15 mouse cellular contexts compared by ENCODE assay signal in genomic region chr5:66756821-66757705, GRCm38 (mm10). TPM values are rescaled to one million over a fixed set of nuclear protein-coding genes. Genes with fewer than 3 reads are reported as not detected.
A peak's percentile ranks its signal among the peaks of the same experiment; 100 is the strongest.
DNase-seq lines count a peak whose midpoint lies in the region; ATAC-seq and TF ChIP-seq lines count a peak whose summit lies in the region.
"Had no signal": no experiment of that assay in that cellular context is flagged by ENCODE, and none has a peak within 500 bp of the region (broad histone marks: within the 10 kb centered on the region; RNA-seq: fewer than 3 reads in every experiment).

No protein-coding gene starts in this region.

- dilution Hi-C loops in CH12.LX (cut with MboI; ENCODE audit: extremely low pct_ligation_motif_present, extremely low pct_unique_long_range_greater_than_20kb, low sequenced_read_pairs), result no loop called here

- peak; percentile 88 for TF ChIP-seq EP300 in CH12.LX (IDR thresholded peaks at IDR 0.05; ENCODE audit: low read length)

- no peak overlapping the region for H3K27ac ChIP-seq in heart, embryonic 16.5 days (ENCODE audit: low read length)
- H3K27ac ChIP-seq in heart, embryonic 10.5 days, result no peak overlapping the region
- no peak overlapping the region for H3K27ac ChIP-seq in CH12.LX (ENCODE audit: insufficient read depth, low read depth)
- H3K27ac ChIP-seq in forebrain, embryonic 15.5 days (replicated peaks), result peak overlapping the region; percentile 59
- 0 out of 2 replicates have a peak overlapping the region, but pooled peaks have one; percentile 38 for H3K27ac ChIP-seq in midbrain, postnatal 0 days (ENCODE audit: low read depth, low read length)
- no peak overlapping the region for H3K27ac ChIP-seq in thymus, adult 2 months (ENCODE audit: control insufficient read depth, insufficient read depth, low read length)
- H3K27ac ChIP-seq: embryonic facial prominence, embryonic 15.5 days; lung, embryonic 15.5 days had no signal

- 60% methylated on average over 10 of the region's 10 CpGs for WGBS in heart, embryonic 16.5 days
- 73% methylated on average over 10 of the region's 10 CpGs for WGBS in heart, embryonic 10.5 days
- WGBS in forebrain, embryonic 15.5 days, result 69% methylated on average over 10 of the region's 10 CpGs
- 61% methylated on average over 10 of the region's 10 CpGs for WGBS in midbrain, postnatal 0 days
- WGBS in thymus, adult 2 months, result 73% methylated on average over 10 of the region's 10 CpGs

- peaks cover 8% of the 10 kb centered on the region for H3K4me1 ChIP-seq in heart, embryonic 16.5 days (ENCODE audit: control insufficient read depth, insufficient read depth, low read length)
- H3K4me1 ChIP-seq in heart, embryonic 10.5 days, result peaks cover 2% of the 10 kb centered on the region; the same call in 1 of the 2 replicates
- H3K4me1 ChIP-seq in CH12.LX (ENCODE audit: control insufficient read depth in 1 of 2, insufficient read depth in 2 of 2), result peaks cover 14 to 51% of the 10 kb centered on the region in 2 experiments
- peaks cover 16% of the 10 kb centered on the region for H3K4me1 ChIP-seq in forebrain, embryonic 15.5 days
- H3K4me1 ChIP-seq in midbrain, postnatal 0 days (ENCODE audit: insufficient read depth, low read length), result peaks cover 10% of the 10 kb centered on the region; the same call in 1 of the 2 replicates
- H3K4me1 ChIP-seq in thymus, adult 2 months (replicated peaks; ENCODE audit: control insufficient read depth, insufficient read depth, low read length), result no peaks in the 10 kb centered on the region
- H3K4me1 ChIP-seq: lung, embryonic 15.5 days had no signal

- in situ Hi-C loops in CH12.LX (cut with MboI; ENCODE audit: low pct_ligation_motif_present, low pct_unique_long_range_greater_than_20kb, low sequenced_read_pairs), result no loop called here

- H3K9ac ChIP-seq in heart, embryonic 16.5 days (ENCODE audit: low read length), result no peak overlapping the region
- no peak overlapping the region for H3K9ac ChIP-seq in CH12.LX (ENCODE audit: insufficient read depth, low read depth)
- H3K9ac ChIP-seq in forebrain, embryonic 15.5 days (replicated peaks), result no peak overlapping the region
- H3K9ac ChIP-seq in midbrain, postnatal 0 days (replicated peaks; ENCODE audit: low read length, poor library complexity, severe bottlenecking), result no peak overlapping the region
- H3K9ac ChIP-seq: embryonic facial prominence, embryonic 15.5 days; lung, embryonic 15.5 days had no signal

- peak; percentile 37; the same call in 1 of the 2 replicates for ATAC-seq in heart, embryonic 16.5 days (replicated peaks; ENCODE audit: extremely low read depth, insufficient read depth, low FRiP score)
- peak; percentile 69 for ATAC-seq in forebrain, embryonic 15.5 days (replicated peaks)
- ATAC-seq in midbrain, postnatal 0 days (ENCODE audit: low FRiP score), result peak; percentile 76; the same call in 1 of the 2 replicates
- ATAC-seq: inflammation-experienced regulatory T-cells, adult 6 months had no signal

- TF ChIP-seq POLR2A in CH12.LX (IDR thresholded peaks at IDR 0.05; ENCODE audit: low read depth, low read length), result no peak
- no peak for TF ChIP-seq POLR2A in thymus, adult 2 months (IDR thresholded peaks at IDR 0.05; ENCODE audit: control insufficient read depth, extremely low read depth, insufficient read depth, low read length, poor library complexity)

- peak; percentile 3 for TF ChIP-seq RAD21 in CH12.LX (IDR thresholded peaks at IDR 0.05; ENCODE audit: low read depth, low read length)

- no peak for DNase-seq in heart, embryonic 10.5 days (ENCODE audit: low spot score)
- DNase-seq in CH12.LX (ENCODE audit: extremely low read depth), result peak; percentile 94
- DNase-seq in midbrain, postnatal 0 days (ENCODE audit: low spot score), result peak; percentile 65
- DNase-seq in ovary, postnatal 10 days (ENCODE audit: low spot score), result no peak
- no peak for DNase-seq in thymus, adult 2 months
- no peak for DNase-seq in lung, postnatal 4 days
- DNase-seq: heart, adult 18-20 months; thymus, adult 18-20 months had no signal

- TF ChIP-seq CTCF in CH12.LX (conservative IDR thresholded peaks at IDR 0.05 in 1 of 2, IDR thresholded peaks at IDR 0.05 in 1 of 2; ENCODE audit: low read depth in 2 of 2, low read length in 2 of 2), result no peak
- no peak for TF ChIP-seq CTCF in midbrain, postnatal 0 days (IDR thresholded peaks at IDR 0.05)
- TF ChIP-seq CTCF in thymus, adult 2 months (IDR thresholded peaks at IDR 0.05; ENCODE audit: borderline replicate concordance, control insufficient read depth, extremely low read depth, insufficient read depth, low read length, poor library complexity), result no peak

- H3K79me2 ChIP-seq in CH12.LX (replicated peaks; ENCODE audit: control insufficient read depth, extremely low read depth, insufficient read depth, poor library complexity, severe bottlenecking), result no peaks in the 10 kb centered on the region

- H3K27me3 ChIP-seq in heart, embryonic 16.5 days (ENCODE audit: control insufficient read depth, insufficient read depth, low read length), result peaks cover 6% of the 10 kb centered on the region; the same call in 1 of the 2 replicates
- peaks cover 46% of the 10 kb centered on the region for H3K27me3 ChIP-seq in heart, embryonic 10.5 days (ENCODE audit: insufficient read depth, poor library complexity, severe bottlenecking)
- no peaks in the 10 kb centered on the region for H3K27me3 ChIP-seq in CH12.LX (replicated peaks)
- H3K27me3 ChIP-seq in forebrain, embryonic 15.5 days, result no peaks in the 10 kb centered on the region
- H3K27me3 ChIP-seq in midbrain, postnatal 0 days (ENCODE audit: insufficient read depth, low read length), result no peaks in the 10 kb centered on the region
- H3K27me3 ChIP-seq in thymus, adult 2 months (ENCODE audit: control insufficient read depth, insufficient read depth, low read length), result no peaks in the 10 kb centered on the region
- H3K27me3 ChIP-seq: embryonic facial prominence, embryonic 15.5 days; lung, embryonic 15.5 days had no signal

- no peaks in the 10 kb centered on the region for H3K36me3 ChIP-seq in heart, embryonic 16.5 days (ENCODE audit: control insufficient read depth, insufficient read depth)
- no peaks in the 10 kb centered on the region for H3K36me3 ChIP-seq in heart, embryonic 10.5 days
- no peaks in the 10 kb centered on the region for H3K36me3 ChIP-seq in CH12.LX (replicated peaks in 1 of 2; ENCODE audit: control insufficient read depth in 1 of 2, insufficient read depth in 1 of 2, low read length in 1 of 2)
- no peaks in the 10 kb centered on the region for H3K36me3 ChIP-seq in forebrain, embryonic 15.5 days
- H3K36me3 ChIP-seq in midbrain, postnatal 0 days (ENCODE audit: insufficient read depth, low read length), result no peaks in the 10 kb centered on the region
- no peaks in the 10 kb centered on the region for H3K36me3 ChIP-seq in thymus, adult 2 months (ENCODE audit: control insufficient read depth, insufficient read depth, low read length)
- H3K36me3 ChIP-seq: embryonic facial prominence, embryonic 15.5 days; lung, embryonic 15.5 days had no signal

- no peak overlapping the region for H3K4me3 ChIP-seq in heart, embryonic 16.5 days (ENCODE audit: low read length)
- H3K4me3 ChIP-seq in heart, embryonic 10.5 days, result no peak overlapping the region
- no peak overlapping the region for H3K4me3 ChIP-seq in CH12.LX (replicated peaks in 1 of 3; ENCODE audit: low read depth in 2 of 3, low read length in 2 of 3, poor library complexity in 1 of 3)
- H3K4me3 ChIP-seq in forebrain, embryonic 15.5 days, result no peak overlapping the region
- H3K4me3 ChIP-seq in midbrain, postnatal 0 days (ENCODE audit: low read depth, low read length), result no peak overlapping the region
- H3K4me3 ChIP-seq in thymus, adult 2 months (ENCODE audit: control insufficient read depth, insufficient read depth, low read length), result no peak overlapping the region
- H3K4me3 ChIP-seq: embryonic facial prominence, embryonic 15.5 days; left cerebral cortex, adult 2 months; lung, embryonic 15.5 days had no signal

- H3K9me3 ChIP-seq in heart, embryonic 16.5 days (replicated peaks; ENCODE audit: control insufficient read depth, low read length), result no peaks in the 10 kb centered on the region
- no peaks in the 10 kb centered on the region for H3K9me3 ChIP-seq in heart, embryonic 10.5 days
- no peaks in the 10 kb centered on the region for H3K9me3 ChIP-seq in CH12.LX (replicated peaks; ENCODE audit: low read length)
- no peaks in the 10 kb centered on the region for H3K9me3 ChIP-seq in forebrain, embryonic 15.5 days
- no peaks in the 10 kb centered on the region for H3K9me3 ChIP-seq in midbrain, postnatal 0 days (ENCODE audit: low read length)
- H3K9me3 ChIP-seq: embryonic facial prominence, embryonic 15.5 days; lung, embryonic 15.5 days had no signal

- no peak overlapping the region for H3K4me2 ChIP-seq in heart, embryonic 16.5 days (ENCODE audit: low read depth, low read length)
- 0 out of 2 replicates have a peak overlapping the region, but pooled peaks have one; percentile 16 for H3K4me2 ChIP-seq in CH12.LX (ENCODE audit: insufficient read depth, low read depth, poor library complexity, severe bottlenecking)
- H3K4me2 ChIP-seq in forebrain, embryonic 15.5 days (replicated peaks), result no peak overlapping the region
- H3K4me2 ChIP-seq in midbrain, postnatal 0 days (ENCODE audit: low read depth, low read length, poor library complexity, severe bottlenecking), result no peak overlapping the region
- H3K4me2 ChIP-seq: embryonic facial prominence, embryonic 15.5 days; lung, embryonic 15.5 days had no signal

TF ChIP-seq in CH12.LX, 34 proteins besides CTCF, POLR2A, EP300 and RAD21 (continues in another document):
- TF ChIP-seq E2F4 (IDR thresholded peaks at IDR 0.05; ENCODE audit: insufficient replicate concordance, low read depth, low read length), result no peak
- TF ChIP-seq ZC3H11A (IDR thresholded peaks at IDR 0.05; ENCODE audit: low read depth, low read length), result no peak
- TF ChIP-seq IRF4 (IDR thresholded peaks at IDR 0.05; ENCODE audit: low read depth, low read length), result peak; percentile 73
- peak; percentile 95 for TF ChIP-seq BHLHE40 (IDR thresholded peaks at IDR 0.05; ENCODE audit: low read depth, low read length)
- no peak for TF ChIP-seq ZKSCAN1 (IDR thresholded peaks at IDR 0.05; ENCODE audit: borderline replicate concordance, low read depth, low read length)
- TF ChIP-seq UBTF (IDR thresholded peaks at IDR 0.05; ENCODE audit: low read depth, low read length), result no peak
- peak; percentile 58 for TF ChIP-seq MAFK (IDR thresholded peaks at IDR 0.05; ENCODE audit: insufficient replicate concordance, low read length)
- peak; percentile 72 for TF ChIP-seq JUND (conservative IDR thresholded peaks at IDR 0.05; ENCODE audit: low read depth, low read length)

RNA-seq across cellular contexts. Expression of gene Limch1, which starts 11.4 kb away (rescaled TPM):
- polyA plus RNA-seq in heart, embryonic 16.5 days (2015; fragmentation: Nextera tagmentation; extraction: Ambion mirVana), result 22.2 and 31.3 TPM in 2 replicates
- polyA plus RNA-seq in heart, embryonic 10.5 days (2016; fragmentation: Nextera tagmentation; extraction: Ambion mirVana), result 20.8 and 30.1 TPM in 2 replicates
- total RNA-seq in CH12.LX (2012; rRNA removed), result not detected in 2 replicates
- total RNA-seq in CH12.LX (2014; rRNA removed), result 0.05 and 0.27 TPM in 2 replicates
- polyA plus RNA-seq in CH12.LX (2012; ENCODE audit: insufficient read length, low read depth), result 0.08 TPM in 1 of 2 replicates, not detected in the other
- polyA plus RNA-seq in forebrain, embryonic 15.5 days (2015; fragmentation: Nextera tagmentation; extraction: Ambion mirVana), result 84.3 and 85.1 TPM in 2 replicates
- total RNA-seq in midbrain, postnatal 0 days (2014; rRNA removed), result 97.8 and 119 TPM in 2 replicates
- 46.6 and 46.7 TPM in 2 replicates for polyA plus RNA-seq in midbrain, postnatal 0 days (2015; fragmentation: Nextera tagmentation; extraction: Ambion mirVana)
- 3.8 and 5.0 TPM in 2 replicates for polyA plus RNA-seq in thymus, adult 2 months (2012; rRNA removed)
- total RNA-seq: MEL had no signal

Comparison
In these comparisons a context has a peak if more than half of its experiments do, and no peak if none do; other contexts are left out.
1. H3K27ac ChIP-seq: peak in forebrain, embryonic 15.5 days (single experiment) and midbrain, postnatal 0 days (single experiment); none in heart, embryonic 16.5 days (single experiment), heart, embryonic 10.5 days (single experiment), CH12.LX (single experiment) and thymus, adult 2 months (single experiment).
2. DNase-seq: peak in CH12.LX (single experiment) and midbrain, postnatal 0 days (single experiment); none in heart, embryonic 10.5 days (single experiment), ovary, postnatal 10 days (single experiment), thymus, adult 2 months (single experiment) and lung, postnatal 4 days (0 of 2).
3. Peak in every context shown above with its lines, with median percentiles within 50 percentile points of each other: ATAC-seq.